Mouse (Mus musculus) effector memory CD4-positive, alpha-beta T cell, adult 7 months (primary cell): ENCODE data around the gene Rab40b. TPM values are rescaled to one million over a fixed set of nuclear protein-coding genes. Genes with fewer than 3 reads are reported as not detected.

Experiments used
- polyA plus RNA-seq: library from polyadenylated mRNA; unstranded; fragments of 100-300 nt; shearing (Covaris generic); gene quantifications from one replicate; pipeline ENCODE4 v1.2.1, GENCODE M21; 2017

Gene Rab40b
- not detected for polyA plus RNA-seq

DNA sequence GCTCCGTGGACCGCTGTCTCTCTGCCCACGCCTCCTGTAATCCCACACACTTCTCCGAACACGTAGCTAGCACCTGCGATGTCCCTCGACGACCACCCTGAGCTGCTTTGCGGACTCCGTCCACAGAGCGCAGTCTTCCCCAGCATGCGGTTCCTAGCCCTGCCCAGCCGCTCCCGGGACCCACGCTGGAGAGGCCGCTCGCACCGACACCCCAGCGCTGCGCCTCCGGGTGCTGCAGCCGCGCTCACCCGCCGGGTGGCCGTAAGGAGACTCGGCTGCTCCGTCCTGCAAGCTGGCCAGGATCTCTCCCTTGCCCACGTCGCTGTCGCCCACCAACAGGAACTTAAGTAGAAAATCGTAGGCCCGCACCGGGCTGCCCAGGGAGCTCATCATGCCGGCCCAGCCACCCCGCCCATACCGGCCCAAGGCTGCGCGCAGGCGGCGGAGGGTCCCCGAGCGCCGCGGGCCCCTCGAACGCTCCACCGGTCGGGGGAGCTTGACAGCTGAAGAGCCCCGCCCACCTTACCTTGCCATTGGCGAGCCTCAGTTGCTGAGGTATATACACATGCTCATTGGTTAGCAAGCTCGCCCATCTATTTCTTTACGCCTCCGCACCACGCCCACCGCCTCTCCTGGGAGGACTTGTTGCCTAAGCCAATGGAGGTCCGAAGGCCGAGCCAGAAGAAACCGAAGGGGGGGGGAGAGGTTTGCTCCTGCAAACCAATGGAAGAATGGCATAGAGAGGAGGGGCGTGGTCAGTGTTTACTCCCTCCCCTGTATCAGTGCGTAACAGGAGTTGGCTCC lies at the start of gene Rab40b:
Gene Rab40b, minus strand, starts transcription at position 502 of the 804 bp plus-strand sequence.

DNA sequence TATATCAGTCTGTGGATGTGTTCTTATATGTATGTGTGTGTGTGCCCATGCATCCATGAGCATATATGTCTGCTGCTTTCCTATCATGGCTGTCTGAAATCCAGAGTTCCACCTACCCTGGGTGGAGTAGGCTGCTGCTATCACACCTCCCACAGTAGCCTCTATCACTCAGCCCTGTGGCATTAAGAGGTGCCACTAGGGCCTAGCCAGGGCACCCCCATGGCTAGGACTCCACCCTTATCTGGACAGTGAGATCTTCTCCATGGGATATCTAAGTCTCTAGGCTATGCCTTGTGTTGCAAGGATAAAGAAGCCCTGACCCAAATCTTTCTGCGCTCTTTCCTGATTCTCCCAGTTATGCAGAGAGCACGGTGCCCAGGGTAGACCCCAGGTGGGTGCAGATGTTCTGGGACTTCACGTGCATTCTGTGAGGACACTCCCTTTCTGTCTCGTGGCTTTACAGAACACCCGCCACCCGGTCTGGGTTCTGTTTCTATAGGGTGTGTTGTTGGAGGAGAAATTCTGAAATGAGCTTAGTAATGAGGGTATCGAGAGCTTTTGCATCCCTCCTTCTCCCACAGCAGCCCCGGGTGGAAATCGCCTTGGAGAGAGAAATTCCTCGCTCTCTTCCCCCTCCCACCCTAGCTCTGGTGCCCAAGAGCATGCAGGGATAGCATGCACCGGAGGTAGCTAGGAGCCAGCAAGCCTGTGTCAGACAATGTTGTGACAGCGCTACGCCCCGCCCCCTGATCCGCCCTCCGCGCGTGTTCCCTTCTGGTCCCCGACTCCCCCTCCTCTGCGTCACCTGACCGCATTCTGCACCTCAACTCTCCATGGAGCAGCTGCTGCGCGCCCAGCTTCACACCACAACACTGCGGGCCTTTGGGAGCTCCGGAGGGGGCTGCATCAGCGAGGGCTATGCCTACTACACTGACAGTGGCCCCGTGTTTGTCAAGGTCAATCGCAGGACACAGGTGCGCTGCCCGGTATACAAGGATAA lies 46.4 kb upstream of the Rab40b start, which contains the start of gene Fn3k:
Gene Fn3k, plus strand, starts transcription at position 758 of the 1,000 bp plus-strand sequence.

DNA sequence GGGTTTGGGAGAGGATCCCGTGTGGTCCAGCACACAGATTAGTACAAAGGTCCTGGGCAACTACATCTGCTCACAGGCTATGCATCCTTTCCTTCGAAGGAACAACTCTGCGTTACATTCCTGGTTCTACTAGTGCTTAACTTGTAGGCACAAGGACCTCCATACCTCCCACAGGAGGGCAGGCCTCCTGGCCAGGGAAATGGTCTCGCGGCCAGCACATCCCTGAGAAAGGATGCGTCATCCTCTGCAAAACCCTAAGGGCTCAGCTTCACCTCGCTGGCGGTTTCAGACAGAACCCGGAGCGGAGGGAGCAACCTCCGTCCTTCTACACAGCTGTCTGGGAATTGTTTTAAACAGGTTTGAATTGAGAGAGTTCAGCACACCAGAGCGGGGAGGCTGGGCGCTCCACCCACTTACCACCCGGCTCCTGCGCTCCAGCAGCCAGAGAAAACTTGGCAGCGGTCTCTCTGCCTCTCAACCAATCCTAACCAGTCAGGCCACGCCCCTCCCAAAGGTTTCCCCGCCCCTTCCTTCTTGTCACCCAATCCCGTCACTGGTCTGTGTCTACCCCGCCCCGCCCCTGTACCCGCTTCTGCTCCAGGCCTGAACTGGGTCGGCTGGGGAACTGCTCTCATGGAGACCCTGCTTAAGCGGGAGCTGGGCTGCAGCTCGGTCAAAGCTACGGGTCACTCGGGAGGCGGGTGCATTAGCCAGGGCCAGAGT lies 32.9 kb upstream of the Rab40b start, which contains the start of gene Fn3krp:
Gene Fn3krp, plus strand, starts transcription at position 572 of the 723 bp plus-strand sequence.

DNA sequence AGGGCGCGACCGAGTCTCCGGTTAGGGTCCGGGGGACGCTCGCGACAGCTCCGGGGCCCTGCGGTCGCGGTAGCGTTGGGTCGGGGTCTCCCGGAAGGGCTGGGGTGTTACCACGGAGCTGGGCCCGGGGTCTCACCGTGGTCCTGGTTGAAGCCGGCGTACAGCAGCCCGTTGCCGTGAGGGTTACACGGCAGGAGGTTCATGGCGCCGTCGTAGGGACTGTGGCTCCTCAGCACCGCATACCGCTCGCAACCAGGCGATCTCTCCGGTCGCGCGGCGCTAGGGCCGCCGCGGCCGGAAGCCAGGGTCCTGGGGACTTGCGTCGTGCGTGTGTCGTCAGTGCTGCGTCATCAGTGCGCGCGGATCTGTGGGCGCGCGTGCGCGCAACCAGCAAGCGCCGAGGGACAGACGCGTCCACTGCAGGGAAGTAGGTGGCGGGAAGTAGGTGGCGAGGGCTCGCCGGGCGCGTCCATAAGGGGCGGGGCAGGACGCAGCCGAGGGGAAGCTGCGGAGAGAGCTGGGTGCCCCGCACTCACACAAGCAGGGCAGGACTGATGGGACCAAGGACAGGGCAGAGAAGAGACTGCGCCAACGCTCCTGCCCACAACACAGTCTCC lies 33.9 kb downstream of the Rab40b start, which contains the start of gene Wdr45b:
Gene Wdr45b, minus strand, starts transcription at position 355 of the 617 bp plus-strand sequence.

Other genes with a start within 250 kb of the Rab40b start
- not detected for gene Tex19.1, start 242.1 kb downstream of the Rab40b start, polyA plus RNA-seq
- not detected for gene Uts2r, start 228.0 kb downstream of the Rab40b start, polyA plus RNA-seq
- gene Hexdc, start 183.8 kb downstream of the Rab40b start, polyA plus RNA-seq, result 1.5 TPM
- 21.6 TPM for gene Ogfod3, start 183.5 kb downstream of the Rab40b start, polyA plus RNA-seq
- 78.1 TPM for gene Cybc1, start 158.9 kb downstream of the Rab40b start, polyA plus RNA-seq
- gene Narf, start 151.0 kb downstream of the Rab40b start, polyA plus RNA-seq, result 27.8 TPM
- 16.6 TPM for gene Foxk2, start 128.3 kb downstream of the Rab40b start, polyA plus RNA-seq
- 83.7 TPM for gene Wdr45b, start 33.8 kb downstream of the Rab40b start, polyA plus RNA-seq
- 0.24 TPM for gene Fn3krp, start 33.1 kb upstream of the Rab40b start, polyA plus RNA-seq
- not detected for gene Fn3k, start 46.7 kb upstream of the Rab40b start, polyA plus RNA-seq
- 33.7 TPM for gene Tbcd, start 63.7 kb upstream of the Rab40b start, polyA plus RNA-seq
- 0.27 TPM for gene Zfp750, start 131.1 kb upstream of the Rab40b start, polyA plus RNA-seq